In the genomic region with DNA sequence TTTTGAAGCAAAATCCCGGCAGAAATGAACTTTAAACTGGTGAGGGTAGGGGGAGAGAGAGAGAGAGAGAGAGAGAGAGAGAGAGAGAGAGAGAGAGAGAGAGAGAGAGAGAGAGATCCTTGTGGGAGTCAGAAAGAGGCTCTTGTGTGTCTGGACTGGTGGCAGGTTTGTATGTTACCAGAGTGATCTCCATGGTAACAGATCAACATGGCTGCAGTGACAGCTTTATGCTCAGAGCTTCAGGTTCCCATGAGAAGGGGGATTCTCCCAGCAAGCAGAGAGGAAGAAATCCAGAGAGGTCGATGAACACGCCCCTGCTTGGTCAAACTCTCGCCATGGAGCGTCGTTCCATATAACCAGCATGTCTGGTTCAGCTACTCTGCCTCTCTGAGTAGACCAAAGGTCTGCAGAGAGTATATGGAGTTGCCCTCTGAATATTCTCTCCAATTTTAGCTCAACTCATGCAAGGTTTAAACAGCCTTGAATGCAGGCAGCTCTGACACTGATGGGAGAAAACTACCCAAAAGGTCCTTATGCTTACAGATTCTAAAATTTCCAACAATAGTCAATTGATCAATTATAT, we compare ENCODE assay signal across 12 mouse cellular contexts.
DNase-seq lines count a peak whose midpoint lies in the region; ATAC-seq lines count a peak whose summit lies in the region.
"Had no signal": no experiment of that assay in that cellular context is flagged by ENCODE, and none has a peak within 500 bp of the region (broad histone marks: within the 10 kb centered on the region; RNA-seq: fewer than 3 reads in every experiment).

No protein-coding gene starts in this region.

- H3K4me3 ChIP-seq in heart, embryonic 11.5 days (ENCODE audit: low read depth, low read length): no peak overlapping the region
- H3K4me3 ChIP-seq in forebrain, embryonic 12.5 days (replicated peaks): no peak overlapping the region
- no peak overlapping the region for H3K4me3 ChIP-seq in intestine, embryonic 16.5 days (ENCODE audit: low read length)
- H3K4me3 ChIP-seq: embryonic facial prominence, embryonic 13.5 days had no signal

- ATAC-seq in heart, embryonic 11.5 days (replicated peaks; ENCODE audit: insufficient number of reproducible peaks, low FRiP score, low TSS enrichment): no peak
- ATAC-seq in forebrain, embryonic 12.5 days (ENCODE audit: low FRiP score): peak; percentile 50
- peak; percentile 73 for ATAC-seq in intestine, embryonic 16.5 days

- no peak for DNase-seq in heart, postnatal 25 days (ENCODE audit: low spot score)
- peak; percentile 13 for DNase-seq in CD4-positive helper T cell, adult 2 months (ENCODE audit: low read depth, low spot score)
- DNase-seq in thymus, postnatal 10 days (ENCODE audit: low spot score in 2 of 2): no peak
- DNase-seq in testis, postnatal 10 days (ENCODE audit: low spot score): no peak
- no peak for DNase-seq in cerebellum, adult 9-11 months
- DNase-seq: heart, postnatal 14 days; lung, postnatal 4 days; thymus, adult 18-20 months had no signal

- WGBS in heart, embryonic 11.5 days (ENCODE audit: insufficient replicate concordance): 57% methylated on average over 6 of the region's 6 CpGs
- 68% methylated on average over 6 of the region's 6 CpGs for WGBS in forebrain, embryonic 12.5 days
- WGBS in intestine, embryonic 16.5 days: 21% methylated on average over 6 of the region's 6 CpGs

- 0 out of 2 replicates have a peak, but pooled peaks cover 3% of the 10 kb centered on the region for H3K36me3 ChIP-seq in heart, embryonic 11.5 days (ENCODE audit: control insufficient read depth, insufficient read depth, low read length)
- H3K36me3 ChIP-seq in forebrain, embryonic 12.5 days (replicated peaks): 0 out of 2 replicates have a peak, but pooled peaks cover 4% of the 10 kb centered on the region
- H3K36me3 ChIP-seq in intestine, embryonic 16.5 days (ENCODE audit: control insufficient read depth, insufficient read depth, low read length): no peaks in the 10 kb centered on the region

- no peak overlapping the region for H3K9ac ChIP-seq in heart, embryonic 11.5 days (ENCODE audit: low read depth, low read length)
- H3K9ac ChIP-seq in forebrain, embryonic 12.5 days: no peak overlapping the region
- no peak overlapping the region for H3K9ac ChIP-seq in intestine, embryonic 16.5 days (ENCODE audit: low read depth, low read length)
- H3K9ac ChIP-seq: embryonic facial prominence, embryonic 13.5 days had no signal

- H3K27me3 ChIP-seq in heart, embryonic 11.5 days (ENCODE audit: control insufficient read depth, insufficient read depth, low read length): no peaks in the 10 kb centered on the region
- no peaks in the 10 kb centered on the region for H3K27me3 ChIP-seq in forebrain, embryonic 12.5 days
- no peaks in the 10 kb centered on the region for H3K27me3 ChIP-seq in intestine, embryonic 16.5 days (replicated peaks; ENCODE audit: control insufficient read depth, insufficient read depth, low read length)
- H3K27me3 ChIP-seq: embryonic facial prominence, embryonic 13.5 days had no signal

- H3K27ac ChIP-seq in heart, embryonic 11.5 days (ENCODE audit: low read depth, low read length): 0 out of 2 replicates have a peak overlapping the region, but pooled peaks have one; percentile 12
- H3K27ac ChIP-seq in forebrain, embryonic 12.5 days: no peak overlapping the region
- no peak overlapping the region for H3K27ac ChIP-seq in intestine, embryonic 16.5 days (ENCODE audit: low read length)
- H3K27ac ChIP-seq: embryonic facial prominence, embryonic 13.5 days had no signal

- intact Hi-C loops in heart, postnatal 25 days (cut with DNase I): no loop called here

- H3K4me2 ChIP-seq in heart, embryonic 11.5 days: no peak overlapping the region
- H3K4me2 ChIP-seq in forebrain, embryonic 12.5 days: no peak overlapping the region
- no peak overlapping the region for H3K4me2 ChIP-seq in intestine, embryonic 16.5 days (ENCODE audit: low read depth, low read length)
- H3K4me2 ChIP-seq: embryonic facial prominence, embryonic 13.5 days had no signal

- no peaks in the 10 kb centered on the region for H3K9me3 ChIP-seq in heart, embryonic 11.5 days (replicated peaks; ENCODE audit: control insufficient read depth, low read length)
- no peaks in the 10 kb centered on the region for H3K9me3 ChIP-seq in forebrain, embryonic 12.5 days
- H3K9me3 ChIP-seq in intestine, embryonic 16.5 days (ENCODE audit: control insufficient read depth, low read length): no peaks in the 10 kb centered on the region
- H3K9me3 ChIP-seq: embryonic facial prominence, embryonic 13.5 days had no signal

- peaks cover 27% of the 10 kb centered on the region for H3K4me1 ChIP-seq in heart, embryonic 11.5 days (ENCODE audit: control insufficient read depth, insufficient read depth, low read length)
- peaks cover 38% of the 10 kb centered on the region for H3K4me1 ChIP-seq in forebrain, embryonic 12.5 days
- H3K4me1 ChIP-seq in intestine, embryonic 16.5 days (ENCODE audit: control insufficient read depth, insufficient read depth, low read length): peaks cover 30% of the 10 kb centered on the region
